Mouse (Mus musculus): ENCODE measurements around the gene Ntng1. TPM values are rescaled to one million over a fixed set of nuclear protein-coding genes. Genes with fewer than 3 reads are reported as not detected.

The Ntng1 gene
- polyA plus RNA-seq, 1 experiment from 2014 or later: 0.68 TPM

DNA sequence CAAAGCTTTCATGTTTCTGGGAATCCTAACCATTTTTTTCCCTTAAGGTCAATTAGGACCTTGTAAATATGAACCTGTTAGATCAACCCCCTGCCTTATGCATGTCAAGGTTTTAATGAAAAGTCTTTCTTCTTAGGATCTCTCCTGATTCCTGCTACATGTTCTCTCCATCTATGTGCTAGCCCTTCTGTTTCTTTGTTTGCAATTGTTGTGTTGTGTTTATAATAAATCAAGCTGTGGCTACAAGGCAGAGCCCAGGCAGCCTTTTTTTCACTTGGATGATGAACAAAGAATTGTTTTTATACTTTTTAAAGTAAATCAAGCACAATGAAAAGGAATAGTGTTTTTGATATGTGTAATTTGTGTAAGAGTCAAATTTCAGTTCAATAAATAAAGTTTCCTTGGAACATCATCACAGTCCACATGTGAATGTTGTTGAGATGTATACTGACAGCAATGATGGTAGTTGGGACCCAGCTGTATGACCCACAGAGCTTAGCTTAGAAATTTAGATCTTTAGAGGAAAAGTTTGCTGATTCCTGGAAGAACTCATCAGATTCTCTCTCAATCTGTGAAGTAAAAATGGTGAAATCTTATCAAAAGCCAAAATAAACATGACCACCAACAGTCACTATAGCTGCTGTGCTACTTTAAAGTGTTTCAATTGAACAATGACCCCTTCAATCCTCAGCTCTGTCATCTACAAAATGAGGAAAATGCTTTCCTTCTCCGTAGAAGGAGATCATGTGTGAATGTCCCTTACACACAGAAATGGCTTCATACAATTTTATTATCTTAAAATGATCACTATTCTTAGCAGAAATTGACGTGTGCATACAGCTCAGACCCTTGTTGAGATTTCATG, 324.8 kb downstream of the Ntng1 start:
- no peak for TF ChIP-seq CTCF (IDR thresholded peaks at IDR 0.05)
- no peak for TF ChIP-seq EP300 (IDR thresholded peaks at IDR 0.05)
- peak; percentile 40 for ATAC-seq
- WGBS: 47% methylated on average over 2 of the region's 2 CpGs

DNA sequence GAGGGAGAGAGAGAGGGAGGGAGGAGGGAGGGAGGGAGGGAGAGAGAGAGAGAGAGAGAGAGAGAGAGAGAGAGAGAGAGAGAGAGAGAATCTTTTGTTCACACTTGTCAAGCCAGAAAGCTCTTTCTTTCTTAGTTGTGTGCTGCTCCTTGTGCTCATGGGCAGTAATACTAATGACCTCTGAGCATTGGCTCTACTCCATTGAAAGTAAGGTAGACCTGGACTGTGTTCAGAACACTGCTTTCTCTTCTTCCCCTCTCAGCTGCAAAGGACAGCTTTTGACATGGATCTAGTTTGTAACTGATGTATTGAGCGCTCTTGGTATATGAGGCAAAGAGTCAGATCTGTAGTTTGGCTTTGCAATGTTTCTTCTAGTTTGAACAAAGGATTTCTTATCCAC, 334.7 kb downstream of the Ntng1 start:
- ATAC-seq: no peak
- 100% methylated on average over 1 of the region's 1 CpGs for WGBS

More for the DNA sequence above, 324.8 kb downstream of the Ntng1 start:
- no peaks in the 10 kb centered on the region for H3K27me3 ChIP-seq (replicated peaks; ENCODE audit: insufficient read depth, low read length)
- no peak overlapping the region for H3K27ac ChIP-seq (ENCODE audit: low read length)
- H3K4me3 ChIP-seq (ENCODE audit: low read depth, low read length): no peak overlapping the region
- no peak overlapping the region for H3K9ac ChIP-seq (replicated peaks; ENCODE audit: low read depth)
- no peaks in the 10 kb centered on the region for H3K4me1 ChIP-seq (ENCODE audit: insufficient read depth, low read depth, low read length)
- H3K36me3 ChIP-seq (ENCODE audit: insufficient read depth, low read length): no peaks in the 10 kb centered on the region
- no peaks in the 10 kb centered on the region for H3K9me3 ChIP-seq (ENCODE audit: low read length)
- DNase-seq (ENCODE audit: low spot score): peak; percentile 44
- H3K4me2 ChIP-seq (replicated peaks; ENCODE audit: low read depth, low read length): no peak overlapping the region

DNA sequence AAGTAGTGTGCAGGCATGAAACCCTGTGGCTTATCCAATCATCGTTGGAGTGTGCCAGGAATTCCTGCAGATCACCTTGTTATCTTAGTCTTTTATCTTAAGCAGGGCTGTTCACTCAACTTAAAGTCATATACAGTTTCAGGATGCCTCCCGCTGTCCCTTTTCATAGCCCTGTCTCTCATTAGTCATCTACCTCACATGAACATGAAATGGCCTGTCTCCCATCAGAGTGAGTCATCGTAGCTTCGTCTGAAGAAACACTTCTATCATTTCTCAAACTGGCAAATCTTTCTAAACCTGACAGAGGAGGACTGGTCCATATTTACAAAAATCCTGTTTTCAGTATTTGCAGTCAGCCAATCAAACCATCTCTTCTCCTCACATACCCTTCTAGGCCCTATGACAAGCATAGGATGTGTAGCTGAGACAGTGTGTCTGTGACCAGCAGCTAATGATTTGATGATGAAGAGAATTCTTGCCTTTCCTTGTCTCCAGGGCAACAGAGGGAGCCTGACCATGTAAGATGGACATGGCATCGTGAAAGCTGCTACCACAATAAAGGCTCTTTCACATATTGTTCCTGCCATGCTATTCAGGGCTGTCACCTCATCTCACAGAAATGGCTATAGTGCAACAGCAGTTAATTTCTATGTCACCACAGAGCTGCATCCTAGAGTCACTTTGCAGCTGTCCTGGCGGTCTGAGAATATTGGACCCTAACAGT, 336.4 kb downstream of the Ntng1 start:
- WGBS: 78% methylated on average over 6 of the region's 6 CpGs
- no peak for TF ChIP-seq EP300 (IDR thresholded peaks at IDR 0.05)
- no peak for TF ChIP-seq CTCF (IDR thresholded peaks at IDR 0.05)
- H3K4me1 ChIP-seq (ENCODE audit: insufficient read depth, low read depth, low read length): no peaks in the 10 kb centered on the region
- H3K9ac ChIP-seq (replicated peaks; ENCODE audit: low read depth): no peak overlapping the region
- DNase-seq (ENCODE audit: low spot score): no peak
- no peak overlapping the region for H3K4me2 ChIP-seq (replicated peaks; ENCODE audit: low read depth, low read length)
- no peak overlapping the region for H3K27ac ChIP-seq (ENCODE audit: low read length)
- no peaks in the 10 kb centered on the region for H3K9me3 ChIP-seq (ENCODE audit: low read length)
- H3K36me3 ChIP-seq (ENCODE audit: insufficient read depth, low read length): no peaks in the 10 kb centered on the region
- H3K4me3 ChIP-seq (ENCODE audit: low read depth, low read length): no peak overlapping the region
- H3K27me3 ChIP-seq (replicated peaks; ENCODE audit: insufficient read depth, low read length): no peaks in the 10 kb centered on the region
- no peak for ATAC-seq

More for the DNA sequence above, 334.7 kb downstream of the Ntng1 start:
- no peak for TF ChIP-seq EP300 (IDR thresholded peaks at IDR 0.05)
- TF ChIP-seq CTCF (IDR thresholded peaks at IDR 0.05): no peak
- no peak overlapping the region for H3K9ac ChIP-seq (replicated peaks; ENCODE audit: low read depth)
- H3K4me3 ChIP-seq (ENCODE audit: low read depth, low read length): no peak overlapping the region
- H3K4me2 ChIP-seq (replicated peaks; ENCODE audit: low read depth, low read length): no peak overlapping the region
- no peak for DNase-seq (ENCODE audit: low spot score)
- no peaks in the 10 kb centered on the region for H3K4me1 ChIP-seq (ENCODE audit: insufficient read depth, low read depth, low read length)
- H3K9me3 ChIP-seq (ENCODE audit: low read length): no peaks in the 10 kb centered on the region
- H3K36me3 ChIP-seq (ENCODE audit: insufficient read depth, low read length): no peaks in the 10 kb centered on the region
- H3K27ac ChIP-seq (ENCODE audit: low read length): no peak overlapping the region
- no peaks in the 10 kb centered on the region for H3K27me3 ChIP-seq (replicated peaks; ENCODE audit: insufficient read depth, low read length)

DNA sequence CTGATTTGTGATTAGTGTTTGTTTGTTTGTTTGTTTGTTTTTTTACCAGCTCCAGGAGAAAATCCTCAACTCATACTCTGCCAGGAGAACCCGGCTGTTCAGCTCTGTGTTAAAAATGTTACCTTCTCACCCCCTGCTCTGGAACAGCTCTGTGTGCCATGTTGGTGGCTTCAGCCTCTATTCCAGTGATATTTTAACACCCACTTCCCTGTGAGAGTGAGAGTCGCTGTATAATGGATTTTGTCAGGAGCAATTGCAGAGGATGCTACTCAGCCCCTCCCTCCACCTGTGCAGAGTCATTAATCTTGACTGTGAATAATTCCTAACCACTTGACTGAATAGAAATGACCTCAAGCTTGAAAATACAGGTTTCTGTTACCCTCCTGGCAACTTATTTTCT, 339.7 kb downstream of the Ntng1 start:
- no peak overlapping the region for H3K9ac ChIP-seq (replicated peaks; ENCODE audit: low read depth)
- no peak for ATAC-seq
- no peak overlapping the region for H3K4me2 ChIP-seq (replicated peaks; ENCODE audit: low read depth, low read length)
- no peaks in the 10 kb centered on the region for H3K27me3 ChIP-seq (replicated peaks; ENCODE audit: insufficient read depth, low read length)
- no peak for DNase-seq (ENCODE audit: low spot score)
- H3K4me3 ChIP-seq (ENCODE audit: low read depth, low read length): no peak overlapping the region
- WGBS: 66% methylated on average over 2 of the region's 2 CpGs
- H3K9me3 ChIP-seq (ENCODE audit: low read length): no peaks in the 10 kb centered on the region
- no peaks in the 10 kb centered on the region for H3K36me3 ChIP-seq (ENCODE audit: insufficient read depth, low read length)
- no peaks in the 10 kb centered on the region for H3K4me1 ChIP-seq (ENCODE audit: insufficient read depth, low read depth, low read length)
- TF ChIP-seq EP300 (IDR thresholded peaks at IDR 0.05): no peak
- TF ChIP-seq CTCF (IDR thresholded peaks at IDR 0.05): no peak
- H3K27ac ChIP-seq (ENCODE audit: low read length): no peak overlapping the region

DNA sequence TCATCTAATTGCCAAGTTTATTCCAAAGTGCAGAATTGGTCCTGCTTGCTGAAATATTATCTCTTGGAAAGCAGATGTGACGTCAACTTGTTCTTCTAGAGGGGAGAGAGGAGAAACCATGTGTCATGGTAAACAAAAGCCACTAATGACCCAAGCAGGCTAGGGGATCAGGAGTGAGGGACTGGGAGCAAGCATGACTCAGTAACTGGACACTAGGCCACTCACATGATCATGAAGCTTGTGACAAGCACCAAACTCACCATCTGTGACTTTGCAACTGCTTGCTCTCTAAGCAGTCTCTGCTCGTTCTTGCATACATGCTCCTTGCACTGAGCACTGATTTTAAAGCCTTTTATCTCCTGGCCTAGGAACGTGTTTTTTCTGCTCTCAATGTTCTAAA, 340.2 kb downstream of the Ntng1 start:
- Histone ChIP-seq H3K27ac (ENCODE audit: low read length) (no peak overlapping the region), H3K9ac (replicated peaks; ENCODE audit: low read depth) (no peak overlapping the region), H3K4me2 (replicated peaks; ENCODE audit: low read depth, low read length) (no peak overlapping the region), H3K4me3 (ENCODE audit: low read depth, low read length) (no peak overlapping the region), H3K36me3 (ENCODE audit: insufficient read depth, low read length) (no peaks in the 10 kb centered on the region), H3K4me1 (ENCODE audit: insufficient read depth, low read depth, low read length) (no peaks in the 10 kb centered on the region), H3K27me3 (replicated peaks; ENCODE audit: insufficient read depth, low read length) (no peaks in the 10 kb centered on the region), H3K9me3 (ENCODE audit: low read length) (no peaks in the 10 kb centered on the region)
- TF ChIP-seq CTCF (IDR thresholded peaks at IDR 0.05) (no peak), EP300 (IDR thresholded peaks at IDR 0.05) (no peak)
- 49% methylated on average over 3 of the region's 3 CpGs for WGBS
- no peak for ATAC-seq
- DNase-seq (ENCODE audit: low spot score): no peak

DNA sequence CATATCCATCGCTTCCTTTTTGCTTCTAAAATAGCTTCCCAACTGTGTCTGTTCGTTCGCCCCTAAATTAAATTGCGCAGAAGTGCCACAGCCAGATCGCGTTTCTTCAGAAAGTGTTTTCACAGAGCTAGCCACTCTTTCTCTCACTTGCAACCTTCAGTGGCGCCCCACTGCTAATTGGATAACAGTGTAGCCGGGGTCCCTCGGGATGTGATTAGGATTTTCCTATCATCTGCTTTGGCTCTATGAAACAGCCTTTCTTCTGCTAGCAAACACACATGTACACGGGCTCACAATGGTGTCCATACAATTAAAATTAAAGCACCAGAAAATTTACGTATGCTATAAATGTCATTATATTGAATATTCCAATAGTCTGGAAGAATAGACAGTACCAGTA, 346.5 kb downstream of the Ntng1 start:
- TF ChIP-seq CTCF (IDR thresholded peaks at IDR 0.05): no peak
- TF ChIP-seq EP300 (IDR thresholded peaks at IDR 0.05): no peak
- 90% methylated on average over 11 of the region's 11 CpGs for WGBS
- Histone ChIP-seq H3K4me3 (ENCODE audit: low read depth, low read length) (no peak overlapping the region), H3K4me1 (ENCODE audit: insufficient read depth, low read depth, low read length) (no peaks in the 10 kb centered on the region), H3K36me3 (ENCODE audit: insufficient read depth, low read length) (no peaks in the 10 kb centered on the region), H3K27ac (ENCODE audit: low read length) (no peak overlapping the region), H3K4me2 (replicated peaks; ENCODE audit: low read depth, low read length) (no peak overlapping the region), H3K27me3 (replicated peaks; ENCODE audit: insufficient read depth, low read length) (no peaks in the 10 kb centered on the region), H3K9ac (replicated peaks; ENCODE audit: low read depth) (no peak overlapping the region), H3K9me3 (ENCODE audit: low read length) (no peaks in the 10 kb centered on the region)
- ATAC-seq (no peak), DNase-seq (ENCODE audit: low spot score) (no peak)
